Mouse (Mus musculus): Measurements from ENCODE around the gene Dclk2. TPM values are rescaled to one million over a fixed set of nuclear protein-coding genes. Genes with fewer than 3 reads are reported as not detected.
A peak's percentile ranks its signal among the peaks of the same experiment; 100 is the strongest.

Gene Dclk2
- 10.6 and 12.0 TPM in 2 replicates for polyA plus RNA-seq (2014; fragmentation: Nextera tagmentation; extraction: Ambion mirVana)

DNA sequence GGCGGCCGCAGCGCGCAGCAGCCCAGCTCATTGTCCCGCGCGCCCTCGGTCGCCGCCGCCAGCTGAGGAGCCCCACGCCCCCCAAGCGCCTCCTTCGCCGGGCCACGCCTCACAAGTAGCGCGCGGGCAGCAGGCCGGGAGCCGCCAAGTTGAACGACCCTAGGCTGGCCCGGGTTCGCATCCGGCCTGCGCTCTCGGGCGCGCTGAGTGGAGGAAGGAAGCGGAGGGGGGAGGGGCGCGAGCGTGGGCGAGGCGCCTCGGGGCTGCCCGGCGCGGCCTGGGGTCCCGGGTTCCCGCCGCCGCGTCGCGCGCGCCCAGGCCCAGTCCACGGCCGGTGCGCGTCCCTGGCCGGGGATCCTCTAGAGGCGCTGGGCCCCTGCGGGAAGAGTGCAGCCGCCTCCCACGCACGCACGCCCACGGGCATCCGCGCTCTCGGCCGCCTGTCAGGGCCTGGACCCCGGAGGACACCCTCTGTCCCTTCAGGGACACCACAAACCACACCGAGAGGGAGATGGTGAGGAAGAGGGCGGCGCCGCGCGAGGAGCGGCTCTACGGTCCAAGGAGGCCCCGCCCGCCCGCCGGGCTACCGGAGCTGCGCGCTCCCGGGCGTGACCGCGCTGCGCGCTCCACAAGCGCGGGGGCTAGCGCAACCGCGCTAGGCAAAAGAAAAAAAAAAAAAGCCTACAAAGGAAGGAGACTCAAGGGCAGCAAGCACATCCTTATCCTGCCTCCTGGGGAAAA is at the start of gene Dclk2:
Gene Dclk2 (minus strand): TSS at position 510 of the 741 bp plus-strand sequence.
- H3K4me2 ChIP-seq (ENCODE audit: low read depth, low read length): peak within 1 kb of the TSS; percentile 83
- ATAC-seq (replicated peaks; ENCODE audit: insufficient number of reproducible peaks, low FRiP score, low TSS enrichment, low read depth): peak; percentile 82

GRCm38 (mm10) chr3:86962665-86963435 is 42.2 kb upstream of the Dclk2 start:
- Histone ChIP-seq H3K4me1 (ENCODE audit: control insufficient read depth, insufficient read depth, low read length) (no peaks in the 10 kb centered on the region), H3K9ac (replicated peaks; ENCODE audit: low read length) (no peak overlapping the region), H3K36me3 (replicated peaks; ENCODE audit: control insufficient read depth, insufficient read depth, low read depth, low read length) (no peaks in the 10 kb centered on the region), H3K4me2 (ENCODE audit: low read depth, low read length) (no peak overlapping the region), H3K27me3 (ENCODE audit: control insufficient read depth, insufficient read depth, low read length) (no peaks in the 10 kb centered on the region), H3K4me3 (ENCODE audit: low read depth, low read length) (no peak overlapping the region), H3K27ac (replicated peaks; ENCODE audit: low read depth, low read length) (no peak overlapping the region), H3K9me3 (replicated peaks; ENCODE audit: control insufficient read depth, low read length) (no peaks in the 10 kb centered on the region)
- ATAC-seq (replicated peaks; ENCODE audit: insufficient number of reproducible peaks, low FRiP score, low TSS enrichment, low read depth) (no peak), DNase-seq (ENCODE audit: low spot score) (no peak)
- 85% methylated on average over 17 of the region's 17 CpGs for WGBS

More for the DNA sequence above, at the start of gene Dclk2:
- Histone ChIP-seq H3K4me3 (ENCODE audit: low read depth, low read length) (peak within 1 kb of the TSS; percentile 72), H3K9me3 (replicated peaks; ENCODE audit: control insufficient read depth, low read length) (no peaks in the 10 kb centered on the region), H3K4me1 (ENCODE audit: control insufficient read depth, insufficient read depth, low read length) (no peaks in the 10 kb centered on the region), H3K27ac (replicated peaks; ENCODE audit: low read depth, low read length) (no peak within 1 kb of the TSS), H3K36me3 (replicated peaks; ENCODE audit: control insufficient read depth, insufficient read depth, low read depth, low read length) (no peaks in the 10 kb centered on the region), H3K9ac (replicated peaks; ENCODE audit: low read length) (peak within 1 kb of the TSS; percentile 88), H3K27me3 (ENCODE audit: control insufficient read depth, insufficient read depth, low read length) (peaks cover 5% of the 10 kb centered on the region)
- under 1% methylated on average over 77 of the region's 91 CpGs for WGBS
- DNase-seq (ENCODE audit: low spot score): peak; percentile 84

GRCm38 (mm10) chr3:86961395-86961669 is 40.7 kb upstream of the Dclk2 start:
- Histone ChIP-seq H3K9me3 (replicated peaks; ENCODE audit: control insufficient read depth, low read length) (no peaks in the 10 kb centered on the region), H3K27me3 (ENCODE audit: control insufficient read depth, insufficient read depth, low read length) (no peaks in the 10 kb centered on the region), H3K4me3 (ENCODE audit: low read depth, low read length) (no peak overlapping the region), H3K4me2 (ENCODE audit: low read depth, low read length) (no peak overlapping the region), H3K9ac (replicated peaks; ENCODE audit: low read length) (no peak overlapping the region), H3K36me3 (replicated peaks; ENCODE audit: control insufficient read depth, insufficient read depth, low read depth, low read length) (no peaks in the 10 kb centered on the region), H3K4me1 (ENCODE audit: control insufficient read depth, insufficient read depth, low read length) (no peaks in the 10 kb centered on the region), H3K27ac (replicated peaks; ENCODE audit: low read depth, low read length) (no peak overlapping the region)
- ATAC-seq (replicated peaks; ENCODE audit: insufficient number of reproducible peaks, low FRiP score, low TSS enrichment, low read depth) (no peak), DNase-seq (ENCODE audit: low spot score) (no peak)
- 96% methylated on average over 2 of the region's 2 CpGs for WGBS

GRCm38 (mm10) chr3:86960656-86961394 is 40.2 kb upstream of the Dclk2 start:
- Histone ChIP-seq H3K4me3 (ENCODE audit: low read depth, low read length) (no peak overlapping the region), H3K27me3 (ENCODE audit: control insufficient read depth, insufficient read depth, low read length) (no peaks in the 10 kb centered on the region), H3K36me3 (replicated peaks; ENCODE audit: control insufficient read depth, insufficient read depth, low read depth, low read length) (no peaks in the 10 kb centered on the region), H3K9me3 (replicated peaks; ENCODE audit: control insufficient read depth, low read length) (no peaks in the 10 kb centered on the region), H3K4me1 (ENCODE audit: control insufficient read depth, insufficient read depth, low read length) (no peaks in the 10 kb centered on the region), H3K4me2 (ENCODE audit: low read depth, low read length) (no peak overlapping the region), H3K9ac (replicated peaks; ENCODE audit: low read length) (no peak overlapping the region), H3K27ac (replicated peaks; ENCODE audit: low read depth, low read length) (no peak overlapping the region)
- WGBS: 88% methylated on average over 17 of the region's 17 CpGs
- no peak for ATAC-seq (replicated peaks; ENCODE audit: insufficient number of reproducible peaks, low FRiP score, low TSS enrichment, low read depth)
- no peak for DNase-seq (ENCODE audit: low spot score)

GRCm38 (mm10) chr3:86959088-86959487 is 38.4 kb upstream of the Dclk2 start:
- H3K27me3 ChIP-seq (ENCODE audit: control insufficient read depth, insufficient read depth, low read length): no peaks in the 10 kb centered on the region
- 92% methylated on average over 7 of the region's 7 CpGs for WGBS
- no peak overlapping the region for H3K4me3 ChIP-seq (ENCODE audit: low read depth, low read length)
- ATAC-seq (replicated peaks; ENCODE audit: insufficient number of reproducible peaks, low FRiP score, low TSS enrichment, low read depth) (no peak), DNase-seq (ENCODE audit: low spot score) (no peak)
- no peak overlapping the region for H3K9ac ChIP-seq (replicated peaks; ENCODE audit: low read length)
- H3K36me3 ChIP-seq (replicated peaks; ENCODE audit: control insufficient read depth, insufficient read depth, low read depth, low read length): no peaks in the 10 kb centered on the region
- H3K4me2 ChIP-seq (ENCODE audit: low read depth, low read length): no peak overlapping the region
- H3K27ac ChIP-seq (replicated peaks; ENCODE audit: low read depth, low read length): no peak overlapping the region
- H3K9me3 ChIP-seq (replicated peaks; ENCODE audit: control insufficient read depth, low read length): no peaks in the 10 kb centered on the region
- H3K4me1 ChIP-seq (ENCODE audit: control insufficient read depth, insufficient read depth, low read length): no peaks in the 10 kb centered on the region

- ATAC-seq (replicated peaks; ENCODE audit: insufficient number of reproducible peaks, low FRiP score, low TSS enrichment, low read depth) (no peak), DNase-seq (ENCODE audit: low spot score) (no peak)
- H3K9me3 ChIP-seq (replicated peaks; ENCODE audit: control insufficient read depth, low read length): no peaks in the 10 kb centered on the region
- H3K4me3 ChIP-seq (ENCODE audit: low read depth, low read length): no peak overlapping the region
- 15% methylated on average over 4 of the region's 4 CpGs for whole genome bisulfite sequencing
- no peak overlapping the region for H3K9ac ChIP-seq (replicated peaks; ENCODE audit: low read length)
- H3K4me2 ChIP-seq (ENCODE audit: low read depth, low read length): no peak overlapping the region
- H3K27ac ChIP-seq (replicated peaks; ENCODE audit: low read depth, low read length): no peak overlapping the region
- no peaks in the 10 kb centered on the region for H3K27me3 ChIP-seq (ENCODE audit: control insufficient read depth, insufficient read depth, low read length)
- H3K36me3 ChIP-seq (replicated peaks; ENCODE audit: control insufficient read depth, insufficient read depth, low read depth, low read length): no peaks in the 10 kb centered on the region
- no peaks in the 10 kb centered on the region for H3K4me1 ChIP-seq (ENCODE audit: control insufficient read depth, insufficient read depth, low read length)
Observed at GRCm38 (mm10) chr3:86955376-86955775, 34.7 kb upstream of the Dclk2 start.

DNA sequence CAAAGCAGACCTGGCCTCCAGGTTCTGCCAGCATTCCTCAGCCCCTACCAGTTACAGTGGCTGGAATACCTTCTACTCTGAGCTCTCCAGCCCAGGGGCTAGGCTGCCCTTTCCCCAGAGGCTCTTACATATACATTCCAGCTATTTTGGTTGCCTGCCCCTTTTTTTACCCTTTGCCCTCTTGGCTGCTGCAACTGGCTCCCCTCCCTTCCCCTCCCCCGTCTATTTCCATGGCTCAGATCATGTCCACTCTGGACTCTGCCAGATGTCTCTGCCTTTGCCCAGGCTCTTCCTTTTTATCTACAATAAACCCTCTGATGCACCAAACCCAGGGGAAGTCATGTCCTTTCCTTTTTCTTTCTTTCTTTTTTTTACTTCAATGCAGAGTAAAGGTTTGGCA is 33.9 kb upstream of the Dclk2 start:
- Histone ChIP-seq H3K27me3 (ENCODE audit: control insufficient read depth, insufficient read depth, low read length) (no peaks in the 10 kb centered on the region), H3K9me3 (replicated peaks; ENCODE audit: control insufficient read depth, low read length) (no peaks in the 10 kb centered on the region), H3K9ac (replicated peaks; ENCODE audit: low read length) (no peak overlapping the region), H3K4me3 (ENCODE audit: low read depth, low read length) (no peak overlapping the region), H3K27ac (replicated peaks; ENCODE audit: low read depth, low read length) (no peak overlapping the region), H3K4me1 (ENCODE audit: control insufficient read depth, insufficient read depth, low read length) (no peaks in the 10 kb centered on the region), H3K4me2 (ENCODE audit: low read depth, low read length) (no peak overlapping the region), H3K36me3 (replicated peaks; ENCODE audit: control insufficient read depth, insufficient read depth, low read depth, low read length) (no peaks in the 10 kb centered on the region)
- DNase-seq (ENCODE audit: low spot score) (no peak), ATAC-seq (replicated peaks; ENCODE audit: insufficient number of reproducible peaks, low FRiP score, low TSS enrichment, low read depth) (no peak)
- WGBS: 36% methylated on average over 1 of the region's 1 CpGs

DNA sequence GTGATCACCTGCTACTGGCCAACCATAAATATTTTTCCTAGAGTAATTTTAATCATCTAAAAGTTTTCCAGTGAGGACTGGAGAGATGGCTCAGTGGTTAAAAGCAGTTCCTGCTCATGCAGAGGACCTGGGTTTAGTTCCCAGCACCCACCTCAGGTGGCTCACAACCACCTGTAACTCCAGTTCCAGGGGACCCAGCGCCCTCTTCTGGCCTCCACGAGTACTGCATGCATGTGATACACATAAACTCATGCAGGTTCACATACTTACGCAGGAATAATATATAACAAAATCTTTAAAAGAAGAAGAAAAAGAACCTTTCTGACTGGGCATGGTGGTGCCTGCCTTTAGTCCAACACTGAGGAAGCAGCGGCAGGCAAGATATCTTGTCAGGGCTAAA is 33.2 kb upstream of the Dclk2 start:
- H3K27me3 ChIP-seq (ENCODE audit: control insufficient read depth, insufficient read depth, low read length): no peaks in the 10 kb centered on the region
- 86% methylated on average over 4 of the region's 4 CpGs for WGBS
- H3K9ac ChIP-seq (replicated peaks; ENCODE audit: low read length): no peak overlapping the region
- no peak overlapping the region for H3K4me3 ChIP-seq (ENCODE audit: low read depth, low read length)
- H3K4me2 ChIP-seq (ENCODE audit: low read depth, low read length): no peak overlapping the region
- H3K27ac ChIP-seq (replicated peaks; ENCODE audit: low read depth, low read length): no peak overlapping the region
- no peaks in the 10 kb centered on the region for H3K4me1 ChIP-seq (ENCODE audit: control insufficient read depth, insufficient read depth, low read length)
- no peak for ATAC-seq (replicated peaks; ENCODE audit: insufficient number of reproducible peaks, low FRiP score, low TSS enrichment, low read depth)
- H3K9me3 ChIP-seq (replicated peaks; ENCODE audit: control insufficient read depth, low read length): no peaks in the 10 kb centered on the region
- no peaks in the 10 kb centered on the region for H3K36me3 ChIP-seq (replicated peaks; ENCODE audit: control insufficient read depth, insufficient read depth, low read depth, low read length)
- DNase-seq (ENCODE audit: low spot score): no peak

Data from embryonic facial prominence, embryonic 11.5 days (tissue).